8 mouse cellular contexts compared by ENCODE assay signal in genomic region chr3:131139345-131140090, GRCm38 (mm10). TPM values are rescaled to one million over a fixed set of nuclear protein-coding genes. Genes with fewer than 3 reads are reported as not detected.
DNase-seq lines count a peak whose midpoint lies in the region; ATAC-seq and TF ChIP-seq lines count a peak whose summit lies in the region.

No protein-coding gene starts in this region.

- no peak for TF ChIP-seq CTCF in lung, adult 2 months (IDR thresholded peaks at IDR 0.05; ENCODE audit: insufficient read depth, low read length)

- no peak for DNase-seq in lung, adult 2 months
- no peak for DNase-seq in urinary bladder, postnatal 36 days (ENCODE audit: low spot score in 2 of 2)
- no peak for DNase-seq in testis, postnatal 14 days (ENCODE audit: low spot score)
- no peak for DNase-seq in left cerebral cortex, adult 8-10 months (ENCODE audit: low spot score in 2 of 2)

- H3K4me3 ChIP-seq in lung, embryonic 16.5 days (ENCODE audit: low read length), result no peak overlapping the region
- no peak overlapping the region for H3K4me3 ChIP-seq in lung, adult 2 months (replicated peaks; ENCODE audit: extremely low read depth, low read depth, low read length)
- H3K4me3 ChIP-seq in myocyte, result no peak overlapping the region

- peaks cover 16% of the 10 kb centered on the region; the same call in 1 of the 2 replicates for H3K4me1 ChIP-seq in lung, embryonic 16.5 days (replicated peaks; ENCODE audit: control insufficient read depth, insufficient read depth, low read length)
- H3K4me1 ChIP-seq in lung, adult 2 months (ENCODE audit: control insufficient read depth, insufficient read depth, low read length), result peaks cover 5% of the 10 kb centered on the region

- H3K9me3 ChIP-seq in lung, embryonic 16.5 days (ENCODE audit: control insufficient read depth, low read length), result no peaks in the 10 kb centered on the region

- H3K9ac ChIP-seq in lung, embryonic 16.5 days (ENCODE audit: low read length), result no peak overlapping the region

- H3K27ac ChIP-seq in lung, embryonic 16.5 days (ENCODE audit: low read length), result peak overlapping the region; percentile 40; the same call in 1 of the 2 replicates

- no peaks in the 10 kb centered on the region for H3K36me3 ChIP-seq in lung, embryonic 16.5 days (ENCODE audit: control insufficient read depth, insufficient read depth, low read length)
- H3K36me3 ChIP-seq in myocyte (ENCODE audit: control insufficient read depth, insufficient read depth), result no peaks in the 10 kb centered on the region

- WGBS in lung, embryonic 16.5 days, result 41% methylated on average over 14 of the region's 14 CpGs
- WGBS in lung, adult 2 months, result 24% methylated on average over 14 of the region's 14 CpGs

- H3ac ChIP-seq in myocyte (ENCODE audit: control insufficient read depth, insufficient read length), result no peak overlapping the region

- no peaks in the 10 kb centered on the region for H3K27me3 ChIP-seq in lung, embryonic 16.5 days (ENCODE audit: control insufficient read depth, insufficient read depth, low read depth, low read length)
- H3K27me3 ChIP-seq in myocyte (ENCODE audit: control insufficient read depth, insufficient read depth, insufficient read length), result no peaks in the 10 kb centered on the region

- no peak overlapping the region for H3K4me2 ChIP-seq in lung, embryonic 16.5 days (ENCODE audit: low read depth, low read length)
- H3K4me2 ChIP-seq in myocyte (ENCODE audit: low read depth), result peak overlapping the region; percentile 46

- no peaks in the 10 kb centered on the region for H3K79me2 ChIP-seq in myocyte (ENCODE audit: control insufficient read depth, insufficient read depth)

- peak; percentile 25; the same call in 1 of the 2 replicates for ATAC-seq in lung, embryonic 16.5 days (ENCODE audit: low read depth)
- peak; percentile 86 for ATAC-seq in common myeloid progenitor, adult 5-6 weeks (replicated peaks; ENCODE audit: low read depth, poor library complexity, severe bottlenecking)
- ATAC-seq in inflammation-experienced regulatory T-cells, adult 6 months, result peak; percentile 71

- no peak for TF ChIP-seq POLR2A in lung, adult 2 months (IDR thresholded peaks at IDR 0.05; ENCODE audit: borderline replicate concordance, extremely low read depth, low read depth, low read length)
- no peak for TF ChIP-seq POLR2A in myocyte (IDR thresholded peaks at IDR 0.05; ENCODE audit: insufficient read length, low read depth)

TF ChIP-seq in myocyte, 11 proteins besides CTCF, POLR2A, EP300 and RAD21:
- TF ChIP-seq CEBPB (IDR thresholded peaks at IDR 0.05; ENCODE audit: insufficient read depth, poor library complexity, severe bottlenecking), result peak; percentile 21; the same call in 1 of the 2 replicates
- no peak for TF ChIP-seq POLR2AphosphoS2 (IDR thresholded peaks at IDR 0.05; ENCODE audit: insufficient read length, low read depth)

RNA-seq across cellular contexts. Expression of gene Lef1, which starts 29.2 kb away (rescaled TPM):
- 16.9 and 18.1 TPM in 2 replicates for polyA plus RNA-seq in lung, embryonic 16.5 days (2015; fragmentation: Nextera tagmentation; extraction: Ambion mirVana)
- 7.2 and 7.6 TPM in 2 replicates for polyA plus RNA-seq in lung, adult 2 months (2012; rRNA removed)
- not detected in 2 replicates for total RNA-seq in common myeloid progenitor, adult 5-6 weeks (2017)
- polyA plus RNA-seq in inflammation-experienced regulatory T-cells, adult 6 months (2017; shearing (Covaris generic)), result 100 to 1,000 TPM; 103 to 195 (median 174) TPM
- polyA plus RNA-seq in myocyte (2012; fragmentation: generic; extraction: Trizol), result 4.5 TPM
- total RNA-seq in left cerebral cortex, adult 8-10 months (2022), result 1 to 10 TPM; 7.4 to 7.6 (median 7.4) TPM

Comparison
In these comparisons a context has a peak if more than half of its experiments do, and no peak if none do; other contexts are left out.
1. ATAC-seq: peak in every context shown above with its lines; median percentile 86 in common myeloid progenitor, adult 5-6 weeks; 71 in inflammation-experienced regulatory T-cells, adult 6 months; 25 in lung, embryonic 16.5 days.